Mouse (Mus musculus) c-Kit-positive CD71-positive TER-119-positive erythroid progenitor cells, embryonic 14.5 days (primary cell): ENCODE results near the gene Vmn2r21.
"Not testable (repeated sequence)": the region's sequence is repeated elsewhere in the genome, so short reads cannot be mapped to it uniquely, and the experiment has no call there.

Experiments
- DNase-seq: peaks from one replicate; pipeline ENCODE4 v3.0.0-alpha.2; 2013; ENCODE audit warnings: low spot score

Vmn2r21 gene

DNA sequence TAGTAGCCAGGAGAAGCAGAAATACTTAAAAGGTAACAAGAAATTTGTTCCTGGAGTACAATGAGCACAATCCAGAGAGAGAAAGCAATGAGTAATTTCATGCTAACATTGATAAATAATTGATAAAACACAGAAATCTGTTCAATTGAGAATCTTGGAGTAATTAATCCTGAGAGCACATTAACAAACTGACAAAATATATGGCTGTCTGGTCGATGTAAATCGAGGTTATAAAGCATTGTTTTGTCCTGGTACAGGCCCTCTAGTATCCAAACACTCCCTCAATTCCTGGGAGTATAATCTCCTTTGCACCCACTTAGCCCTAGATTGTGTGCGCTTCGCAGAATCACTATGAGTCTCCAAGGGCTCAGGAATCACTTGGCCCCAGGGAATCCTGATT is at the start of gene Vmn2r21:
Vmn2r21 (minus strand) TSS at position 101 of the 400 bp plus-strand sequence.
- DNase-seq = not testable (repeated sequence)

DNA sequence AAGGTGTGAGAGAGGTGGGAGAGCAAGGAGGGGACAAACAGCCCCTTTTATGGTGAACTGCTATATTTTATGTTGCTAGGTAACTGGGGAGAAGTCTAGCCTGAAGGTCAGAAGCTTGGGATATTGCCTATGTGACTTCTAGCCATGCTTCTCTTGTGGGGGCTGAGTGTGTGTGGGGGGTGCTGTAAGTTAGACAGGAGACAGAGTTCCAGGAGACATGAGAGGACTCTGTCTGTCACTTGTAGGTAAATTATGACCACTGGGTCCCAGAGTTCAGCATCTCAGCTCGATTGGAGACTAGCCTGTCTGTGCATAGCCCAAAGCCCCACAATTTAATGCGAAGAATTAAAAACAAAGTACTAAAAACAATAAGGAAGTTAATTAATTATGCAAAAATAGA is 41.5 kb upstream of the Vmn2r21 start:
- not testable (repeated sequence) for DNase-seq

GRCm38 (mm10) chr6:123539755-123540154 is 6.5 kb upstream of the Vmn2r21 start:
- not testable (repeated sequence) for DNase-seq

GRCm38 (mm10) chr6:123522263-123523011 is 10.8 kb downstream of the Vmn2r21 start:
- DNase-seq = not testable (repeated sequence)

DNA sequence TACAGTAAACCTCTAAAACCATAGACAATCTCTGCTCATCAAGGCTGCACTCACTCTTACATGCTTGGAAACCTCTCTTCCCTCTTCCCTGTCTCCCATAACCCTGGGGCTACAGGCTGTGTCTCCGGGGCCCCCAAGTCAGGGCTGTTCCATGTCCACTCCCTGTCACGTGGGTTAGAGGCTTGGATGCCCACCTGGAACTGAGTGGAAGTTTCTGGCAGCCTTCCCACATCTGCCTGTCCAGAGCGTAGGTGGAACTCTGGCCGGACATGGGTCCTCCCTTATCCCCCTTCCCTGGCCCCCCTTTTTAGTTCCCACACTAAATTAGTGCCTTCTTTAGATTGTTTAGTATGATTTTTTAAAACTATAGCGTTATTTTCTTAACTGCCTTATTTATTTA is 60.2 kb downstream of the Vmn2r21 start:
- not testable (repeated sequence) for DNase-seq

DNA sequence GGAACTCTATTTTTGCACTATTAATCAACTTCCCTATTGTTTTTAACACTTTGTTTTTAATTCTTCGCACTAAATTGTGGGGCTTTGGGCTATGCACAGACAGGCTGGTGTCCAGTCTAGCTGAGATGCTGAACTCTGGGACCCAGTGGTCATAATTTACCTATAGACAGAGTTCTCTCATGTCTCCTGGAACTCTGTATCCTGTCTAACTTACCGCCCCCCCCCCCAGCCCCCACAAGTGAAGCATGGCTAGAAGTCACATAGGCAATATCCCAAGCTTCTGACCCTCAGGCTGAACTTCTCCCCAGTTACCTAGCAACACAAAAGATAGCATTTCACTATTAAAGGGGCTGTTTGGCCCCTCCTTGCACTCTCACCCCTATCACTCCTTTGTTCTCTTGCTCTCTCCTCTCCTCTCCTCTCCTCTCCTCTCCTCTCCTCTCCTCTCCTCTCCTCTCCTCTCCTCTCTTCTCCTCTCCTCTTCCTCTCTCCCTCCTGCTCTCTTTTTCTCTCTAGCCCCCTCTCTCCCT is 60.7 kb downstream of the Vmn2r21 start:
- not testable (repeated sequence) for DNase-seq

- DNase-seq = not testable (repeated sequence)
Observed at GRCm38 (mm10) chr6:123468651-123469050, 64.6 kb downstream of the Vmn2r21 start.
